Mouse (Mus musculus): ENCODE results near the gene Egfr.

Gene Egfr

DNA sequence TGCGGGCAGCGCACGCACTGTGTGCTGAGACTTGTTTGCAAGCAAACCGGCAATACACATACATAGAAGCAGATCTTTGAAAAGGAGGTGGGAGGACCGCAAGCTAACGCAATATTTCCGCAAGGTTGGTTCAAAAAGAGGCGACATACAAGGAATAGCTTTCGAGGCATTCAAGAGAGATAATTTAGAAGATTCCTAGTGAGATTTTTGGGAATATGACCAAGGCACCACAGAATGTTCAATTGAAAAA is 199.7 kb downstream of the Egfr start:
- no peak for DNase-seq (ENCODE audit: extremely low read depth, low read depth)

DNA sequence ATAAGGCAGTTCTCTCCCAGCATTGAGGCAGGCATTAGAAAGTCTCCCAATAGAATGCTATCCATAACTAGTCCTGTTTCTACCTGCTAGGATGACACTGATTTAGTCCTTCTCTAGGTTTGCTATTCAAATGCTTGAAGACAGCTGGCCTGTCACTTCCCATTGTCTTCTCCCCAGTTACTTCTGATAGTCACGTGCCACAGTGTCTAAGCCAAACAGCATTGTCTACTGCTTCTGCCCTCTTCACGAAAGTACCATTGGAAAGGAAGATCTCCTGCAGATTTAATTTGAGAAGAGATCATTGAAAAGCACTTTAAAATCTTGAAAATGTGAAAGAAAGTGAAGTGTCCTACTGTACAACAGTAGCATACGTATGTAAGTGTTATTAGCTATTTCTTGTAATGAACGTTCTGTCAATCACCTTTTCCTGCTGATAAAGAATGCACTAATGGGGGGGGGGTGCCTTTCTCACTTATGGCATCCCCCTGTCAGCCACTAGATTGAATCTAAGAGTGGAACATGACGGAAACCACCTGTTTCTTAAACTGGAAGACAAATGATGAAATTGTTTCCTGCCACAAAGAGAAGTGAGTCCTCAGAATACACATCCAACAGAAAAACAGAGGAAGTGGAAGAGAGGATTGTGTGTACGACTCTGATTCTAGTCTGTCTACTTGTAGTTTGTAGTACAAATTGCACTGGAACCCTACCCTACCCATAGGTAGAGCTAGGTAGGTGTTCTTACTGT is 204.3 kb downstream of the Egfr start:
- no peak for DNase-seq (ENCODE audit: extremely low read depth, low read depth)

DNA sequence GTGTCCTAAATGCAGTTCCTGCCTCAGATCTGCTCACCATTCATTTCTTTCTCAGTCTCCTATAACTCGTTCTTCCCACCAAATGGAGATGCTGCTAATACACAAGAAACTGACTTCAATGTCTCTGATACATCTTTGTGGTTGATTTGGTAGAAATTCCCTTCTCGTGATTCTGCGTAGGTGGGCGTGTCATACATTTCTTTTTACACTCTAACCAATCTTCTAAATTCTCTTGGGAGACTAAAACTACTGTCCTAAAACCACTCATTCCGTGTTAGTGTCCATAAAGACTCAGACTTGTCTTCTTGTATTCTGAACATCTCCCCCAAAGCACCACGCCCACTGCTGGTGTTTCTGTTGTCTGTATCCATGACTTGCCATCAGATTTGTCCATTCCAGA is 205.0 kb downstream of the Egfr start:
- DNase-seq (ENCODE audit: extremely low read depth, low read depth): no peak

DNA sequence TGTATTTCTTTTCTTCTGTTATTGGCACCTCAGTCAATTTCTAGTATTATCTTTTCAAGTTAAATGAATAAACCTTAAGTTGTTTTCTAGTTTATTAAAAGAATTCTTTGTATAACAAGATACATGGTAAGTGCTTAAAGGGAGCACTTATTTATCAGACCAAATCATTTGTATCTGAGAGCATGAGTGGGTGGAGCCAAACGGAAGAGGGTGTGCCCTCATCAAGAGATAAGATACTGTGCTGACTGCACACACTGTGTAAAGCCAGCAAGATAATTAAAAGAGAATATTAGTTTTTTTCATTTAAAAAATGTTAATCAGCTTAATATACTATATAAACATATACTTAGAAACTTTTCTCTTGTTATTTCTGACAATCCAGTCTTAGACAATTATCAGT is 206.5 kb downstream of the Egfr start:
- DNase-seq (ENCODE audit: extremely low read depth, low read depth): no peak
